18 mouse cellular contexts compared by ENCODE assay signal in genomic region chr9:61511436-61511835, GRCm38 (mm10).
DNase-seq lines count a peak whose midpoint lies in the region; ATAC-seq and TF ChIP-seq lines count a peak whose summit lies in the region.
"Had no signal": no experiment of that assay in that cellular context is flagged by ENCODE, and none has a peak within 500 bp of the region (broad histone marks: within the 10 kb centered on the region; RNA-seq: fewer than 3 reads in every experiment).

No protein-coding gene starts in this region.

- H3K4me2 ChIP-seq in forebrain, embryonic 11.5 days (ENCODE audit: low read depth, low read length, severe bottlenecking): no peak overlapping the region
- no peak overlapping the region for H3K4me2 ChIP-seq in forebrain, postnatal 0 days (ENCODE audit: low read depth)
- no peak overlapping the region for H3K4me2 ChIP-seq in kidney, postnatal 0 days (ENCODE audit: low read length)
- H3K4me2 ChIP-seq in embryonic facial prominence, embryonic 11.5 days (ENCODE audit: low read depth, low read length): no peak overlapping the region
- H3K4me2 ChIP-seq: midbrain, embryonic 15.5 days; neural tube, embryonic 12.5 days; stomach, embryonic 15.5 days had no signal

- H3K27me3 ChIP-seq in forebrain, embryonic 11.5 days (ENCODE audit: control insufficient read depth, insufficient read depth, low read length): peaks cover 5% of the 10 kb centered on the region; the same call in 1 of the 2 replicates
- H3K27me3 ChIP-seq in forebrain, postnatal 0 days (ENCODE audit: insufficient read depth, low read length): 0 out of 2 replicates have a peak, but pooled peaks cover 5% of the 10 kb centered on the region
- peaks cover 16% of the 10 kb centered on the region; the same call in 1 of the 2 replicates for H3K27me3 ChIP-seq in kidney, postnatal 0 days (ENCODE audit: insufficient read depth, low read length)
- 0 out of 2 replicates have a peak, but pooled peaks cover 4% of the 10 kb centered on the region for H3K27me3 ChIP-seq in embryonic facial prominence, embryonic 11.5 days (ENCODE audit: control insufficient read depth, insufficient read depth, low read length)
- H3K27me3 ChIP-seq: midbrain, embryonic 15.5 days had no signal

- no peak for TF ChIP-seq CTCF in forebrain, postnatal 0 days (IDR thresholded peaks at IDR 0.05; ENCODE audit: low read depth)
- TF ChIP-seq CTCF in kidney, postnatal 0 days (IDR thresholded peaks at IDR 0.05; ENCODE audit: low read depth): no peak

- no peak overlapping the region for H3K4me3 ChIP-seq in forebrain, embryonic 11.5 days (ENCODE audit: low read depth, low read length)
- H3K4me3 ChIP-seq in forebrain, postnatal 0 days (ENCODE audit: low read depth, low read length): no peak overlapping the region
- H3K4me3 ChIP-seq in kidney, postnatal 0 days (replicated peaks; ENCODE audit: low read depth, low read length): no peak overlapping the region
- H3K4me3 ChIP-seq in embryonic facial prominence, embryonic 11.5 days (ENCODE audit: low read depth, low read length): no peak overlapping the region
- H3K4me3 ChIP-seq: heart, embryonic 10.5 days; midbrain, embryonic 15.5 days; neural tube, embryonic 12.5 days; stomach, embryonic 15.5 days had no signal

- H3K27ac ChIP-seq in forebrain, embryonic 11.5 days (ENCODE audit: low read depth, low read length): no peak overlapping the region
- H3K27ac ChIP-seq in forebrain, postnatal 0 days (ENCODE audit: low read depth, low read length): no peak overlapping the region
- no peak overlapping the region for H3K27ac ChIP-seq in kidney, postnatal 0 days
- H3K27ac ChIP-seq in embryonic facial prominence, embryonic 11.5 days (replicated peaks; ENCODE audit: low read depth, low read length): no peak overlapping the region
- H3K27ac ChIP-seq: heart, embryonic 10.5 days; neural tube, embryonic 12.5 days; stomach, embryonic 15.5 days had no signal

- no peak for DNase-seq in forebrain, embryonic 11.5 days (ENCODE audit: low spot score)
- DNase-seq in forebrain, postnatal 0 days: no peak
- DNase-seq in kidney, postnatal 0 days (ENCODE audit: low spot score): peak; percentile 66
- DNase-seq in kidney, adult 11 months: no peak
- DNase-seq in embryonic facial prominence, embryonic 11.5 days (ENCODE audit: low spot score): peak; percentile 25
- peak; percentile 34 for DNase-seq in retina, postnatal 1 day
- DNase-seq in testis, postnatal 10 days (ENCODE audit: low spot score): no peak
- DNase-seq: cerebellum, adult 11 months; heart, postnatal 36 days; kidney, adult 18-20 months; layer of hippocampus, adult 9-11 months; lung, adult 18-20 months; lung, postnatal 4 days; thymus, postnatal 25 days had no signal

- H3K9me3 ChIP-seq in forebrain, embryonic 11.5 days (ENCODE audit: control insufficient read depth, low read length): no peaks in the 10 kb centered on the region
- H3K9me3 ChIP-seq in forebrain, postnatal 0 days (ENCODE audit: low read length): no peaks in the 10 kb centered on the region
- no peaks in the 10 kb centered on the region for H3K9me3 ChIP-seq in kidney, postnatal 0 days (replicated peaks; ENCODE audit: low read length)
- H3K9me3 ChIP-seq in embryonic facial prominence, embryonic 11.5 days (replicated peaks; ENCODE audit: control insufficient read depth, low read length): no peaks in the 10 kb centered on the region
- H3K9me3 ChIP-seq: heart, embryonic 10.5 days; midbrain, embryonic 15.5 days; neural tube, embryonic 12.5 days; stomach, embryonic 15.5 days had no signal

- H3K9ac ChIP-seq in forebrain, embryonic 11.5 days (ENCODE audit: low read length): peak overlapping the region; percentile 7; the same call in 1 of the 2 replicates
- H3K9ac ChIP-seq in forebrain, postnatal 0 days: no peak overlapping the region
- no peak overlapping the region for H3K9ac ChIP-seq in kidney, postnatal 0 days (ENCODE audit: low read depth, low read length)
- H3K9ac ChIP-seq in embryonic facial prominence, embryonic 11.5 days (replicated peaks; ENCODE audit: low read length): no peak overlapping the region
- H3K9ac ChIP-seq: midbrain, embryonic 15.5 days; neural tube, embryonic 12.5 days; stomach, embryonic 15.5 days had no signal

- H3K4me1 ChIP-seq in forebrain, embryonic 11.5 days (replicated peaks; ENCODE audit: control insufficient read depth, insufficient read depth, low read length): peaks cover 16% of the 10 kb centered on the region
- peaks cover 12% of the 10 kb centered on the region for H3K4me1 ChIP-seq in forebrain, postnatal 0 days (ENCODE audit: insufficient read depth)
- no peaks in the 10 kb centered on the region; the same call in 1 of the 2 replicates for H3K4me1 ChIP-seq in kidney, postnatal 0 days (replicated peaks; ENCODE audit: insufficient read depth, low read length)
- no peaks in the 10 kb centered on the region for H3K4me1 ChIP-seq in embryonic facial prominence, embryonic 11.5 days (ENCODE audit: control insufficient read depth, insufficient read depth, low read length)

- no peaks in the 10 kb centered on the region for H3K36me3 ChIP-seq in forebrain, embryonic 11.5 days (ENCODE audit: control insufficient read depth, insufficient read depth, low read length)
- no peaks in the 10 kb centered on the region for H3K36me3 ChIP-seq in forebrain, postnatal 0 days (ENCODE audit: insufficient read depth)
- no peaks in the 10 kb centered on the region for H3K36me3 ChIP-seq in kidney, postnatal 0 days (ENCODE audit: insufficient read depth, low read length)
- no peaks in the 10 kb centered on the region for H3K36me3 ChIP-seq in embryonic facial prominence, embryonic 11.5 days (replicated peaks; ENCODE audit: control insufficient read depth, insufficient read depth, low read depth, low read length)
- H3K36me3 ChIP-seq: heart, embryonic 10.5 days; midbrain, embryonic 15.5 days; neural tube, embryonic 12.5 days; stomach, embryonic 15.5 days had no signal

- no peak for ATAC-seq in forebrain, embryonic 11.5 days (replicated peaks; ENCODE audit: low FRiP score)
- no peak for ATAC-seq in forebrain, postnatal 0 days
- no peak for ATAC-seq in kidney, postnatal 0 days (replicated peaks; ENCODE audit: low FRiP score, low read depth)
- peak; percentile 41; the same call in 1 of the 2 replicates for ATAC-seq in embryonic facial prominence, embryonic 11.5 days (replicated peaks; ENCODE audit: insufficient number of reproducible peaks, low FRiP score, low TSS enrichment, low read depth)
- ATAC-seq: midbrain, embryonic 15.5 days had no signal

Comparison
In these comparisons a context has a peak if more than half of its experiments do, and no peak if none do; other contexts are left out.
1. DNase-seq: peak in kidney, postnatal 0 days (single experiment), embryonic facial prominence, embryonic 11.5 days (single experiment) and retina, postnatal 1 day (single experiment); none in forebrain, embryonic 11.5 days (single experiment), forebrain, postnatal 0 days (single experiment), kidney, adult 11 months (single experiment) and testis, postnatal 10 days (single experiment).